In genomic region chr1:159263820-159264219, GRCm38 (mm10) we compare ENCODE assay signal across 26 mouse cellular contexts.
"Had no signal": no experiment of that assay in that cellular context is flagged by ENCODE, and none has a peak within 500 bp of the region (broad histone marks: within the 10 kb centered on the region; RNA-seq: fewer than 3 reads in every experiment).

No protein-coding gene starts in this region.

- H3K27ac ChIP-seq: embryonic facial prominence, embryonic 10.5 days; embryonic facial prominence, embryonic 12.5 days; embryonic facial prominence, embryonic 13.5 days; embryonic facial prominence, embryonic 15.5 days; forebrain, embryonic 10.5 days; forebrain, embryonic 12.5 days; forebrain, embryonic 13.5 days; forebrain, embryonic 15.5 days; gastrocnemius, adult 2 months; heart, adult 2 months had no signal

- H3K4me1 ChIP-seq: embryonic facial prominence, embryonic 10.5 days; embryonic facial prominence, embryonic 12.5 days; embryonic facial prominence, embryonic 13.5 days; embryonic facial prominence, embryonic 15.5 days; forebrain, embryonic 10.5 days; forebrain, embryonic 12.5 days; forebrain, embryonic 13.5 days had no signal

- H3K4me3 ChIP-seq: embryonic facial prominence, embryonic 10.5 days; embryonic facial prominence, embryonic 12.5 days; embryonic facial prominence, embryonic 13.5 days; embryonic facial prominence, embryonic 15.5 days; erythroblast, embryonic 14.5 days; forebrain, embryonic 10.5 days; forebrain, embryonic 12.5 days; forebrain, embryonic 13.5 days; forebrain, embryonic 15.5 days; gastrocnemius, adult 2 months; heart, adult 2 months had no signal

- H3K9ac ChIP-seq: embryonic facial prominence, embryonic 12.5 days; embryonic facial prominence, embryonic 13.5 days; embryonic facial prominence, embryonic 15.5 days; forebrain, embryonic 12.5 days; forebrain, embryonic 13.5 days; forebrain, embryonic 15.5 days; forebrain, postnatal 0 days had no signal

- H3K9me3 ChIP-seq: embryonic facial prominence, embryonic 10.5 days; embryonic facial prominence, embryonic 12.5 days; embryonic facial prominence, embryonic 13.5 days; embryonic facial prominence, embryonic 15.5 days; forebrain, embryonic 10.5 days; forebrain, embryonic 12.5 days; forebrain, embryonic 13.5 days; forebrain, embryonic 15.5 days had no signal

- DNase-seq: cerebellum, adult 9-11 months; cerebellum, postnatal 10 days; cerebellum, postnatal 14 days; cerebellum, postnatal 25 days; cerebellum, postnatal 36 days; embryo, embryonic 11 days; forebrain, postnatal 0 days; gastrocnemius, adult 2 months; gastrocnemius, postnatal 10 days; gastrocnemius, postnatal 14 days; gastrocnemius, postnatal 25 days; gastrocnemius, postnatal 36 days; heart, adult 11 months; heart, adult 18-20 months; heart, adult 2 months had no signal

- ATAC-seq: forebrain, embryonic 13.5 days; forebrain, embryonic 14.5 days; forebrain, embryonic 15.5 days; forebrain, embryonic 16.5 days; forebrain, postnatal 0 days had no signal

- H3K4me2 ChIP-seq: embryonic facial prominence, embryonic 12.5 days; embryonic facial prominence, embryonic 13.5 days; embryonic facial prominence, embryonic 15.5 days; forebrain, embryonic 12.5 days; forebrain, embryonic 13.5 days; forebrain, embryonic 15.5 days had no signal

- H3K27me3 ChIP-seq: embryonic facial prominence, embryonic 12.5 days; embryonic facial prominence, embryonic 13.5 days; embryonic facial prominence, embryonic 15.5 days; forebrain, embryonic 12.5 days; forebrain, embryonic 13.5 days; forebrain, embryonic 15.5 days had no signal
